Mouse (Mus musculus) ES-Bruce4 (cell line): ENCODE data around the gene Rnase12. TPM values are rescaled to one million over a fixed set of nuclear protein-coding genes. Genes with fewer than 3 reads are reported as not detected.
"Not testable (repeated sequence)": the region's sequence is repeated elsewhere in the genome, so short reads cannot be mapped to it uniquely, and the experiment has no call there.

Experiments
- H3K27ac ChIP-seq: 2 replicates; pipeline ENCODE4 v1.5.1; 2012; ENCODE audit warnings: low read length, inconsistent platforms; ENCODE audit not compliant: insufficient read depth
- H3K27me3 ChIP-seq: 2 replicates; pipeline ENCODE4 v1.6.1; 2012; ENCODE audit warnings: mild to moderate bottlenecking, low read length, inconsistent platforms; ENCODE audit not compliant: control insufficient read depth, poor library complexity, insufficient read depth, severe bottlenecking
- H3K36me3 ChIP-seq: 2 replicates; pipeline ENCODE4 v1.6.1; 2012; ENCODE audit warnings: inconsistent platforms, mild to moderate bottlenecking, low read length, moderate library complexity; ENCODE audit not compliant: control insufficient read depth, poor library complexity, insufficient read depth, severe bottlenecking
- H3K4me1 ChIP-seq: one replicate; pipeline ENCODE4 v1.8.1; 2011; ENCODE audit warnings: low read length; ENCODE audit not compliant: control insufficient read depth, insufficient read depth
- H3K4me3 ChIP-seq: 2 replicates; pipeline ENCODE4 v1.5.1; 2011; ENCODE audit warnings: low read depth, mild to moderate bottlenecking, low read length
- H3K9ac ChIP-seq: 2 replicates; pipeline ENCODE4 v1.6.1; 2012; ENCODE audit warnings: low read depth, mild to moderate bottlenecking, inconsistent platforms; ENCODE audit not compliant: poor library complexity, severe bottlenecking
- H3K9me3 ChIP-seq: replicated peaks from 2 replicates; pipeline ENCODE4 v1.6.1; 2012; ENCODE audit warnings: mild to moderate bottlenecking, low read length, inconsistent platforms; ENCODE audit not compliant: control insufficient read depth, poor library complexity, insufficient read depth, severe bottlenecking
- CTCF ChIP-seq: IDR thresholded peaks from one replicate; pipeline ENCODE4 v1.8.1; 2011; ENCODE audit warnings: low read depth, low read length
- EP300 ChIP-seq: IDR thresholded peaks from 2 replicates; pipeline ENCODE4 v1.6.1; 2011; ENCODE audit warnings: low read depth, low read length; ENCODE audit not compliant: insufficient read depth
- POLR2A ChIP-seq: IDR thresholded peaks from one replicate; pipeline ENCODE4 v1.8.1; 2011; ENCODE audit warnings: low read length; ENCODE audit not compliant: insufficient read depth
- polyA plus RNA-seq: library from polyadenylated mRNA; stranded (reverse); fragments of >200 nt; gene quantifications from 2 replicates; pipeline ENCODE4 v1.2.4, GENCODE M21; 2011; ENCODE audit warnings: low read depth; ENCODE audit not compliant: missing spikeins, insufficient read depth, insufficient read length

Gene Rnase12
- polyA plus RNA-seq, 1 experiment, result not detected

DNA sequence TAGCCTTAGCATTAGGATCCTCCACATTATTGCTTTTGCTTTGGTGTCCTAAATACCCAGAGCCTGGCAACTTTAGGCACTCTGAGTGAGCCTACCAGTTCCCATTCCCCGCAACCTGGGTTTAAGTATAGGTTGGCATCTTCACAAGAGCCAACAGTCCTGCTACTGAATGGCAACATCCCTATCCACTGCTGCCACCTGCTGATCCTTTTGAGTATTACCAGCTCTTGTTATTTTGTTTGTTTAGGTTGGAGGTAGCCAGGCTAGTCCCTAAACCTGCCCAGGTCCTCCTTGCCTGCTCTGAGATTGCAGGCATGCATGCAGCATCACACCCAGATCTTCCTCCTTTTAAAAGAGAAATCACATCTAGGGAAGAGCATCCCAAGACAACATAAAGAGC lies 40.8 kb upstream of the Rnase12 start:
- not testable (repeated sequence) for H3K36me3 ChIP-seq, H3K27me3 ChIP-seq, H3K4me1 ChIP-seq, H3K27ac ChIP-seq, H3K9ac ChIP-seq, H3K9me3 ChIP-seq, H3K4me3 ChIP-seq
- peak; percentile 24 for TF ChIP-seq CTCF

DNA sequence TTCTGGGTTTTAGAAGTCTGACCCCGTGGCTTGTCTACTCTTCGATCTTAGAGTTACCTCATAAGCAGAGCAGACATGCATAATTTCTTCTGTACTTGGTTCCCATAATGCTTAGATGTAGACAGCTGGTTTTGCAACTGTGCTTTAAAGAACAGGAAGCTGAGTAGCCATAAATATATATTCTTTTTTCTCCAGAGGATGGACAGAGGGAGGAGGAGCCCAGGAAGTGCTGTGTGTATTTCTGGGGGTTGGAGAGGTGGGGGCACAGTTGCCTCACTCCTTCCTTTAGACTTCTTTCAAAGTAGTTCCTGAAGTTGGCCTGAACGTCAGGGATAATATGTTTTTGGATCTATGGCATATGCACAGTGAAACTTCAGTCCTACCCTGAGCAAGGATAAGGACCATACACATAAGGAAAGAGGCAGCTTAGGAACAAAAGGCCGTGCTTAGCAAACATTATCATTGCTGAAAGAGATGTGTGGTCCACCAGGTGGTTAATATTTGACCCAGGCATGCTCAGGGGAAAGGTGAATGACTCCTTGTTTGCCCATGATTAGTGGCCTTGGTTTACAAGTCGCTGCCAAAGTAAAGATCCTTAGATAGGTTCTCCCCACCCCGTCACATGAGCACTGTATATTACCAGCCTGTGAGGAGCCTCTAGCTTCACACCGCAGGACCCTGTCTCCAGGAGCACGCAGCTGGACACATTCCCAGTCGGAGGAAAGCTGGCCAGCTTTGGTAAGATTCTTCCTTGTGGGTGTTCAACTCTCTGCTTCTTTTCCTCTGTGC lies 38.5 kb upstream of the Rnase12 start:
- Histone ChIP-seq H3K9me3 (no peaks in the 10 kb centered on the region), H3K9ac (no peak overlapping the region), H3K27me3 (no peaks in the 10 kb centered on the region), H3K27ac (no peak overlapping the region), H3K36me3 (no peaks in the 10 kb centered on the region), H3K4me1 (no peaks in the 10 kb centered on the region), H3K4me3 (no peak overlapping the region)
- TF ChIP-seq EP300 (no peak), CTCF (no peak)

DNA sequence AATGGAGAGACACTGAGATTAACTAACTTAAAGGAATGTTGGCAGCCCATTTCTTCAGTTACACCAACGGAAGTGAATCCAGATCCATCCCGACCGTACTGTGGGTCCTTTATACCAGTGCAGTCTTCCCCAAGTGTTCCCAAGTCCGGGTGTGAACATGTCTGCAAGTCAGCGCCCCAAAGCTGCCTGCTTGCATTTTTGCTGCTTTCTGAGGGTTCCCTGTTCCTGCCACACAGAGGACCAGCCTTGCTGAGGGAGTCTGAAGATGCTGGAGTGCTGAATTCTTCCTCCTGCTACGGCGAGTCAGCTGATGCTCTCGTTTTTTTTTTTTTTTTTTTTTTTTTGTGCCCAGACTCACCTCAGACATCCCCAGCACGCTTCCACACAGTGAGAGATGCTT lies 37.5 kb upstream of the Rnase12 start:
- no peaks in the 10 kb centered on the region for H3K4me1 ChIP-seq
- no peaks in the 10 kb centered on the region for H3K9me3 ChIP-seq
- H3K27me3 ChIP-seq, result no peaks in the 10 kb centered on the region
- no peaks in the 10 kb centered on the region for H3K36me3 ChIP-seq
- H3K4me3 ChIP-seq, result no peak overlapping the region
- H3K9ac ChIP-seq, result no peak overlapping the region
- TF ChIP-seq CTCF, result no peak
- TF ChIP-seq POLR2A, result no peak
- no peak for TF ChIP-seq EP300
- H3K27ac ChIP-seq, result no peak overlapping the region

DNA sequence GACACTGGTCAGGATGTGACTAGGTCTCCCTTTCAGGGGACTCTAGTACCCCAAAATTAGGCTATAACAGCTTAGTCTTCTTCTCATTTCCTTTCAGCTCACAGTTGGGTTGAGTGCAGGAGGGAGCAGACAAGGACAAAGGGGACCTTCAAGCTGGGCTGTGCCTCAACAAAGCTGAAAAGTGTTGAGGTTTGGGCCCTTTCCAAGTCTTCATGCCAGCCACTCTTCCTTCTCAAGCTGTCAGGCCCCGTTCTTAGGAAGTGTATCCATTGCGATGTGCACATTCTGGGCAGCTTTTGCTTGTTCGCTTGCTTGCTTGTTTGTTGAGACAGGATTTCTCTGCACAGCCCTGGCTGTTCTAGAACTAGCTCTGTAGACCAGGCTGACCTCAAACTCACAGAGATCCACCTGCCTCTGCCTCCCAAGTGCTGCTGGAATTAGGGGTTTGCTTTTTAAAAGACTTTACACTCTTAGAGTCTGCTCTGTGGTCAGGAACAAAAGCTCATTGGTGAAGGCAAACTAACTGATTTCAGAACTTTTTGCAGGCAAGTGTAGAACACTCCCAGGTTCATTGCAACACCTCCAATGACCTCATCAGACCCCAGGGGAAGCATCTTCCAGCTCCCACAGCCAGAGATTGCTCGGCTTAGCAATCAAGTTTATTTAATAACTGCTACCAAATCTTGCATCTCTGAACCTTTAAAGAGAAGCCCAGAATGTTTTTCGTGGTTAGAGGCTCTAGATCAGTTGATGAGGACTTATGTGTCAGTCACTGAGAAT lies 36.8 kb upstream of the Rnase12 start:
- Histone ChIP-seq H3K36me3 (no peaks in the 10 kb centered on the region), H3K9ac (no peak overlapping the region), H3K4me1 (no peaks in the 10 kb centered on the region), H3K9me3 (no peaks in the 10 kb centered on the region), H3K27ac (no peak overlapping the region), H3K4me3 (no peak overlapping the region), H3K27me3 (no peaks in the 10 kb centered on the region)
- TF ChIP-seq CTCF (no peak), EP300 (no peak), POLR2A (no peak)

DNA sequence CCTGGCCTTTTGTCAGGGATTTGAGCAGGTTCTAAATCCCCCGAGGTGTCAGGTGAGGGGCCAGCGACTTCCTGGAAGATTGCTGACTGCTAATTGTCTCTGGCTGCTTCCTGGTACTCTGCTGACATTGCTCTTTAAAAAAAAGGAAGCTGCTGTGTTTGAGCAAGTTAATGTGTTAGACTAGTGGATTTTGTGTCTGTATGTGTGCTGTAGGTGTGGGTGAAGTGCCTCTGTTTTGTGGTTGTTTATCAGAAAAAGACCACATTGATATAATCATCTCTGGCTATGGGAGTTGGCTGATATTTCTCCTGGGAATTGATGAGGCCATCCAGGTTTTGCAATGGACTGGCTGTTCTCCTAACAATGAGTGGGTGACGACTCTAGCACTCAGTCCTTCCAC lies 36.0 kb upstream of the Rnase12 start:
- no peak overlapping the region for H3K9ac ChIP-seq
- no peaks in the 10 kb centered on the region for H3K36me3 ChIP-seq
- no peak for TF ChIP-seq POLR2A
- no peak for TF ChIP-seq CTCF
- TF ChIP-seq EP300, result no peak
- no peak overlapping the region for H3K4me3 ChIP-seq
- H3K9me3 ChIP-seq, result no peaks in the 10 kb centered on the region
- no peaks in the 10 kb centered on the region for H3K27me3 ChIP-seq
- H3K27ac ChIP-seq, result no peak overlapping the region
- no peaks in the 10 kb centered on the region for H3K4me1 ChIP-seq

DNA sequence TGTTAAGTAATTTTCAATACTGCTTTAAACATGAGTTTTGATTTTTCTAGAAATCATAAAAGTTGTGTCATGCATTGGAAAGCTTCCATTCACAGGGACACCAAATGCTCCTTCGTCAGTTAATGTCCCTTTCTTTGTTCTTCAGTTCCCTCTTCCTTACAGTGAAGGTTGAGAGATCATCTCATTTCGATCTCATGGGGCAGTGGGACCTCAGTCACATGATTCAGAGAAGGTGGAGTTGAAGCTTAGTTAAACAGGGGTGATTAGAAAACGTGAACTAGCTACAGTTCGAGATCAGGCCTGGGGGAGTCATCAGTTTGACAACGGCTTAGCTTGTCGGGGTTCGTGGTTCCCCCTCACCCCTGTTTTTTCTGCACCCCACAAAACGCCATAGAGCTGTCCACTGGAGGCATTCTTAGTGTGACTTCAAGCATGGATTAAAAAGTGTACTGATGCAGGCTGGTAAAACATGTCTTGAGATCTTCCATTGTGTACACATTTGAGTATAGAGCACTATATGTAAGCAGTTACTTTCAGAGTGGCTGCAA lies 34.7 kb upstream of the Rnase12 start:
- no peaks in the 10 kb centered on the region for H3K9me3 ChIP-seq
- no peaks in the 10 kb centered on the region for H3K27me3 ChIP-seq
- no peaks in the 10 kb centered on the region for H3K4me1 ChIP-seq
- no peak overlapping the region for H3K9ac ChIP-seq
- no peak overlapping the region for H3K4me3 ChIP-seq
- H3K27ac ChIP-seq, result no peak overlapping the region
- TF ChIP-seq CTCF, result no peak
- no peak for TF ChIP-seq EP300
- no peak for TF ChIP-seq POLR2A
- no peaks in the 10 kb centered on the region for H3K36me3 ChIP-seq
